Mouse (Mus musculus) heart, embryonic 15.5 days (tissue): ENCODE results near the gene Glis3. TPM values are rescaled to one million over a fixed set of nuclear protein-coding genes. Genes with fewer than 3 reads are reported as not detected.

Experiments
- ATAC-seq: fragments of 200-750 bp; cut with Nextera tagmentation; replicated peaks from 2 replicates; pipeline ENCODE4 v1.8.0; 2017; ENCODE audit warnings: low read depth, moderate TSS enrichment; ENCODE audit not compliant: insufficient number of reproducible peaks, insufficient read depth, low FRiP score
- H3K27ac ChIP-seq: fragments of 300-500 bp; sonication (generic); 2 replicates; pipeline ENCODE4 v1.5.1; 2015; ENCODE audit warnings: mild to moderate bottlenecking, inconsistent platforms
- H3K27me3 ChIP-seq: fragments of 300-500 bp; sonication (generic); 2 replicates; pipeline ENCODE4 v1.6.1; 2015; ENCODE audit warnings: inconsistent platforms
- H3K36me3 ChIP-seq: fragments of 300-500 bp; sonication (generic); 2 replicates; pipeline ENCODE4 v1.6.1; 2015; ENCODE audit warnings: mild to moderate bottlenecking, inconsistent platforms
- H3K4me1 ChIP-seq: fragments of 300-500 bp; sonication (generic); replicated peaks from 2 replicates; pipeline ENCODE4 v1.6.1; 2015; ENCODE audit warnings: inconsistent platforms
- H3K4me2 ChIP-seq: fragments of 300-500 bp; sonication (generic); 2 replicates; pipeline ENCODE4 v1.6.1; 2015; ENCODE audit warnings: inconsistent platforms, mild to moderate bottlenecking, moderate library complexity
- H3K4me3 ChIP-seq: fragments of 300-500 bp; sonication (generic); 2 replicates; pipeline ENCODE4 v1.5.1; 2015; ENCODE audit warnings: mild to moderate bottlenecking, inconsistent platforms
- H3K9ac ChIP-seq: fragments of 300-500 bp; sonication (generic); 2 replicates; pipeline ENCODE4 v1.6.1; 2015; ENCODE audit warnings: mild to moderate bottlenecking, inconsistent platforms
- H3K9me3 ChIP-seq: fragments of 300-500 bp; sonication (generic); replicated peaks from 2 replicates; pipeline ENCODE4 v1.6.1; 2016; ENCODE audit warnings: inconsistent platforms
- WGBS: fragments of 180-500 bp; shearing (Covaris S2); methylation state at CpG from one replicate; pipeline ENCODE4 v1.1.7; 2015; ENCODE audit warnings: mixed read lengths; 5-methylcytosine and 5-hydroxymethylcytosine counted together
- polyA plus RNA-seq: library from polyadenylated mRNA; unstranded; fragments of >200 nt; fragmentation: Nextera tagmentation; extraction: Ambion mirVana; gene quantifications from 2 replicates; pipeline ENCODE4 v1.2.1, GENCODE M21; 2015

Gene Glis3
- polyA plus RNA-seq, 1 experiment from 2014 or later: 0.87 TPM

- H3K27me3 ChIP-seq: no peaks in the 10 kb centered on the region
- WGBS: 63% methylated on average over 7 of the region's 7 CpGs
- no peaks in the 10 kb centered on the region for H3K9me3 ChIP-seq
- no peak overlapping the region for H3K4me2 ChIP-seq
- no peak overlapping the region for H3K4me3 ChIP-seq
- H3K9ac ChIP-seq: no peak overlapping the region
- no peak overlapping the region for H3K27ac ChIP-seq
- ATAC-seq: no peak
- no peaks in the 10 kb centered on the region for H3K4me1 ChIP-seq
- no peaks in the 10 kb centered on the region for H3K36me3 ChIP-seq
These were observed 24.7 kb downstream of the Glis3 start for GRCm38 (mm10) chr19:28655166-28655565.

- Histone ChIP-seq H3K4me1 (no peaks in the 10 kb centered on the region; the same call in 1 of the 2 replicates), H3K27ac (no peak overlapping the region), H3K9me3 (no peaks in the 10 kb centered on the region), H3K27me3 (no peaks in the 10 kb centered on the region), H3K4me3 (no peak overlapping the region), H3K36me3 (no peaks in the 10 kb centered on the region), H3K4me2 (no peak overlapping the region), H3K9ac (no peak overlapping the region)
- 69% methylated on average over 5 of the region's 5 CpGs for WGBS
- no peak for ATAC-seq
These were observed 29.0 kb downstream of the Glis3 start for GRCm38 (mm10) chr19:28650836-28651235.

- H3K4me2 ChIP-seq: no peak overlapping the region
- H3K36me3 ChIP-seq: no peaks in the 10 kb centered on the region
- no peaks in the 10 kb centered on the region for H3K9me3 ChIP-seq
- ATAC-seq: no peak
- H3K4me1 ChIP-seq: no peaks in the 10 kb centered on the region; the same call in 1 of the 2 replicates
- no peak overlapping the region for H3K4me3 ChIP-seq
- WGBS: 55% methylated on average over 5 of the region's 5 CpGs
- no peak overlapping the region for H3K27ac ChIP-seq
- H3K27me3 ChIP-seq: no peaks in the 10 kb centered on the region
- no peak overlapping the region for H3K9ac ChIP-seq
These were observed 30.4 kb downstream of the Glis3 start for GRCm38 (mm10) chr19:28649489-28649888.

- 56% methylated on average over 4 of the region's 4 CpGs for WGBS
- no peaks in the 10 kb centered on the region for H3K27me3 ChIP-seq
- no peaks in the 10 kb centered on the region; the same call in 1 of the 2 replicates for H3K4me1 ChIP-seq
- H3K9ac ChIP-seq: no peak overlapping the region
- H3K9me3 ChIP-seq: no peaks in the 10 kb centered on the region
- no peaks in the 10 kb centered on the region for H3K36me3 ChIP-seq
- no peak overlapping the region for H3K4me2 ChIP-seq
- no peak overlapping the region for H3K27ac ChIP-seq
- H3K4me3 ChIP-seq: no peak overlapping the region
- no peak for ATAC-seq
These were observed 31.0 kb downstream of the Glis3 start for GRCm38 (mm10) chr19:28648881-28649280.

- H3K27ac ChIP-seq: no peak overlapping the region
- H3K4me3 ChIP-seq: no peak overlapping the region
- ATAC-seq: no peak
- H3K4me2 ChIP-seq: no peak overlapping the region
- no peaks in the 10 kb centered on the region; the same call in 1 of the 2 replicates for H3K4me1 ChIP-seq
- no peaks in the 10 kb centered on the region for H3K36me3 ChIP-seq
- H3K27me3 ChIP-seq: no peaks in the 10 kb centered on the region
- no peak overlapping the region for H3K9ac ChIP-seq
- H3K9me3 ChIP-seq: no peaks in the 10 kb centered on the region
- 82% methylated on average over 6 of the region's 6 CpGs for WGBS
These were observed 32.5 kb downstream of the Glis3 start for GRCm38 (mm10) chr19:28647424-28647823.

GRCm38 (mm10) chr19:28646286-28646685 lies 33.6 kb downstream of the Glis3 start:
- no peak overlapping the region for H3K4me3 ChIP-seq
- no peaks in the 10 kb centered on the region for H3K27me3 ChIP-seq
- ATAC-seq: no peak
- no peaks in the 10 kb centered on the region for H3K9me3 ChIP-seq
- H3K36me3 ChIP-seq: no peaks in the 10 kb centered on the region
- no peak overlapping the region for H3K9ac ChIP-seq
- no peaks in the 10 kb centered on the region; the same call in 1 of the 2 replicates for H3K4me1 ChIP-seq
- no peak overlapping the region for H3K27ac ChIP-seq
- H3K4me2 ChIP-seq: no peak overlapping the region
- 33% methylated on average over 4 of the region's 4 CpGs for WGBS

GRCm38 (mm10) chr19:28640861-28641381 lies 39.0 kb downstream of the Glis3 start:
- Histone ChIP-seq H3K27ac (no peak overlapping the region), H3K4me2 (no peak overlapping the region), H3K36me3 (no peaks in the 10 kb centered on the region), H3K27me3 (no peaks in the 10 kb centered on the region), H3K9me3 (no peaks in the 10 kb centered on the region), H3K4me1 (no peaks in the 10 kb centered on the region), H3K4me3 (no peak overlapping the region), H3K9ac (no peak overlapping the region)
- no peak for ATAC-seq
- WGBS: 51% methylated on average over 7 of the region's 7 CpGs

GRCm38 (mm10) chr19:28635991-28636553 lies 43.8 kb downstream of the Glis3 start:
- Histone ChIP-seq H3K36me3 (no peaks in the 10 kb centered on the region), H3K27ac (no peak overlapping the region), H3K4me2 (no peak overlapping the region), H3K27me3 (no peaks in the 10 kb centered on the region), H3K9ac (no peak overlapping the region), H3K4me1 (no peaks in the 10 kb centered on the region), H3K4me3 (no peak overlapping the region), H3K9me3 (no peaks in the 10 kb centered on the region)
- 60% methylated on average over 7 of the region's 8 CpGs for WGBS
- no peak for ATAC-seq

GRCm38 (mm10) chr19:28634986-28635385 lies 44.9 kb downstream of the Glis3 start:
- 81% methylated on average over 3 of the region's 3 CpGs for WGBS
- Histone ChIP-seq H3K4me3 (no peak overlapping the region), H3K4me1 (no peaks in the 10 kb centered on the region), H3K27ac (no peak overlapping the region), H3K9ac (no peak overlapping the region), H3K27me3 (no peaks in the 10 kb centered on the region), H3K4me2 (no peak overlapping the region), H3K36me3 (no peaks in the 10 kb centered on the region), H3K9me3 (no peaks in the 10 kb centered on the region)
- no peak for ATAC-seq

- H3K9me3 ChIP-seq: no peaks in the 10 kb centered on the region
- H3K36me3 ChIP-seq: no peaks in the 10 kb centered on the region
- H3K9ac ChIP-seq: no peak overlapping the region
- WGBS: 41% methylated on average over 8 of the region's 8 CpGs
- no peak for ATAC-seq
- H3K27me3 ChIP-seq: no peaks in the 10 kb centered on the region
- no peaks in the 10 kb centered on the region for H3K4me1 ChIP-seq
- peak overlapping the region; percentile 45 for H3K4me2 ChIP-seq
- H3K4me3 ChIP-seq: no peak overlapping the region
- H3K27ac ChIP-seq: no peak overlapping the region
These were observed 51.5 kb downstream of the Glis3 start for GRCm38 (mm10) chr19:28628416-28628815.

- H3K27me3 ChIP-seq: no peaks in the 10 kb centered on the region
- no peak overlapping the region for H3K27ac ChIP-seq
- no peak for ATAC-seq
- H3K4me2 ChIP-seq: no peak overlapping the region
- no peaks in the 10 kb centered on the region for H3K36me3 ChIP-seq
- H3K9ac ChIP-seq: no peak overlapping the region
- WGBS: 90% methylated on average over 5 of the region's 5 CpGs
- no peaks in the 10 kb centered on the region for H3K4me1 ChIP-seq
- no peaks in the 10 kb centered on the region for H3K9me3 ChIP-seq
- no peak overlapping the region for H3K4me3 ChIP-seq
These were observed 53.7 kb downstream of the Glis3 start for GRCm38 (mm10) chr19:28626189-28626588.

GRCm38 (mm10) chr19:28624571-28624970 lies 55.3 kb downstream of the Glis3 start:
- Histone ChIP-seq H3K4me1 (no peaks in the 10 kb centered on the region), H3K9me3 (no peaks in the 10 kb centered on the region), H3K4me2 (no peak overlapping the region), H3K36me3 (no peaks in the 10 kb centered on the region), H3K4me3 (no peak overlapping the region), H3K27me3 (no peaks in the 10 kb centered on the region), H3K9ac (no peak overlapping the region), H3K27ac (no peak overlapping the region)
- no peak for ATAC-seq
- 67% methylated on average over 1 of the region's 1 CpGs for WGBS
